Mouse (Mus musculus): ENCODE data around the gene Hsfy2.

Gene Hsfy2

DNA sequence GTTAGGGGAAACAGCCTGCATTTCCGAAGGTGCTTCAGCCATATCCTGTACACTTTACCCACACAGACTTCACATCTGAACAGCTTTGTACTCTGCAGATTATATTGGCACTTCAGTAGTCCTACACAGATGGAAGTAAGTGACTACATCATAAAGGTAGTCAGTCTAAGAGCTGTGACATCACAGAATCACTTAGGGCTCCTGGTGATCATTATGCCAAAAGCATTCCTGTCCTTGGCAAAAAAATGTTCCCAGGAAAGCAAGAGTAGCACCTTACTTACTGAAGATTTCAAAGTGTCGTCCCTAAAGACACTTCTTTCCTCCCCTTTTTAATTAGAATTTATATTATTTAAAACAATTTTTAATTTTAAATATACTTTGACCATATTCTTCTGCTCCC is at the start of gene Hsfy2:
TSS of gene Hsfy2 (minus strand) at position 101 of the 400 bp plus-strand sequence.
- no peak for DNase-seq

DNA sequence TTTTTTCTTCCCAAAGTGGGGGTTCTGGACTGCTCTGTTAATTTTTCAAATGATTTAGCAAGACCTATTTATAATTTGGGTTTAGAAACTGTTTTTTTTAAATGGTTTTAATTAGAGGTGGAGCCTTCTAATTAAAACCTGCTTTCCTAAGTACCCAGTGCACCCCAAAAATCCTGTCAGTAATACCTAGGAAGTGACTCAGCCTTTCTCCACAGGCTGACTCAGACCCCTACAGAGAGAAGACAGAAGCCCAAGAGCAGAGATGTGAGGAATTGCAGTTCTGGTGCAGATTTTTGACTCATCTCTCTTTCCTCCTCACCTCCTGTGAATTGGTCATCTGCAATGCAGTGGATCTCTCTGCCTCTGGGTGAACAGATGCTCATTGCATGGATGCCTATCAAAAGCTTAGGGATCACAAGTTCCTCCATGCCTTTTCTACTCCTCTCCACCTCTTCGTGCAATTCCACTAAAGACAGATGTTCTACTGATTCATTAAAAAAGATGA is 47.9 kb upstream of the Hsfy2 start:
- DNase-seq: no peak

DNA sequence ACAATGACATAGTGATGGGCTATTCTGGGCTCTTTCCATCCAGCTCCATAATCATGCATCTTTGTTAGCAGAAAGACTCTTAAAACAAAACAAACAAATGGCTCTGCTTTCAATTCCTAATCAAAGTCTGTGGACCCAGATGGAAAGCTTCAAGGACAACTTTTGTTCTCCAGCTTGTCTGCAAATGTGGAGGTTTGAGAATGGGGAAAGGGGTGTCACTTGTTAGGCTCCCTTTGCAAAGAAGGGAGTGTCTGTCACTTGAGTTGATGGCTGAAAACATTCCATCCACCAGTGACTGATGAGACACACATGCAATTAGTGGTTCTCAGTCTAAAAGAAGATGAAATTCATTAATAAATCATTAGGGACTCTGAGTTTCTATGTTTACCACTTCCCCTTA is 47.3 kb upstream of the Hsfy2 start:
- no peak for DNase-seq

DNA sequence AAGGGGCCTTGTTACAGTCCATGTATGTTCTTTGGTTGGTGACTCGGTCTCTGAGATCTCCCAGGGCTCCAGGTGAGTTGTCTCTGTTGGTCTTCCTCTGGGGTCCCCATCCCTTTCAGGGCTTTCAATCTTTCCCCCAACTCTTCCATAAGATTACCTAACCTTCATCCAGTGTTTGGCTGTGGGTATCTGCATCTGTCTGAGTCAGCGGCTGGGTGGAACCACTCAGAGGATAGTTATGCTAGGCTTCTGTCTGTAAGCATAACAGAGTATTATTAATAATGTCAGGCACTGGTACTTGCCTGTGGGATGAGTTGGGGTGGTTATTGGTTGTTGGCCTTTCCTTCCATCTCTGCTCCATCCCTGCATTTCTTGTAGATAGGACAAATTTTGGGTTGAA is 44.0 kb upstream of the Hsfy2 start:
- DNase-seq: no peak

DNA sequence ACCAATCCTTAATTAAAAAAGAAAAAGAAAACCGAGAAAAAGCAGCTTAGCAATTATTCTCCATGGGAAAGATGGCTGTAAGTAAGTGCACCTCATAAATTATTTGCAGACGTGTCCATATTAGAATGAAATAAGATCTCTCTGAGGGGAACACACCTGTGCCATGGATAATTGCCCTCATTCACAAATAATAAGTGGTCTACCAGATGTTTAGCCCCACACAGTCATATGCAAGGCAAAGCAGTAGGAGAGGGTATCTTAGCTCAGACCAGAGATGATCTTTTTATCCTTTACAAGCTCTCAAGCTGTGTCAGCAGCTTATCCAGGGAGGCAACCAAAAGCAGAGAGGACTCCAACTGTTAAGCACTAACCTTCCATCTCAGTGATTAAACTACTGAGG is 38.0 kb upstream of the Hsfy2 start:
- no peak for DNase-seq

DNA sequence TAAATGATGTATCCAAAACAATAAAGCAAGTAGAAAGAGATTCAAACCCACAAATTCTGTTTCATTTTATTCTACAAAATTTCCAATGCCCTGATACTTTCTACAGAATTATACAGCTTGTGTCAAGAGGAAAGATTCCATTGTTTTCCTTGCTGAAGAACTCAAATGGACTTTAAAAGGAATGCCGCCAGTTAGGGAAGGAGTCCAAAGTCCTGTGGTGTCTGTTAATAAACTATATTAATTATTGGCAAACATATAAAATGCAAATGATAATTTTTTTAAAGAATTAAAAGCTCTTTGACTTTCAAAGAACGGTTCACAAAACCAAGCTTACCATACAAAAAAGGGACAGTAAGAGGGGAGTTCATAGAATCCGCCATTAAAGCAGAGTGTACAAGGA is 37.4 kb upstream of the Hsfy2 start:
- DNase-seq: no peak

DNA sequence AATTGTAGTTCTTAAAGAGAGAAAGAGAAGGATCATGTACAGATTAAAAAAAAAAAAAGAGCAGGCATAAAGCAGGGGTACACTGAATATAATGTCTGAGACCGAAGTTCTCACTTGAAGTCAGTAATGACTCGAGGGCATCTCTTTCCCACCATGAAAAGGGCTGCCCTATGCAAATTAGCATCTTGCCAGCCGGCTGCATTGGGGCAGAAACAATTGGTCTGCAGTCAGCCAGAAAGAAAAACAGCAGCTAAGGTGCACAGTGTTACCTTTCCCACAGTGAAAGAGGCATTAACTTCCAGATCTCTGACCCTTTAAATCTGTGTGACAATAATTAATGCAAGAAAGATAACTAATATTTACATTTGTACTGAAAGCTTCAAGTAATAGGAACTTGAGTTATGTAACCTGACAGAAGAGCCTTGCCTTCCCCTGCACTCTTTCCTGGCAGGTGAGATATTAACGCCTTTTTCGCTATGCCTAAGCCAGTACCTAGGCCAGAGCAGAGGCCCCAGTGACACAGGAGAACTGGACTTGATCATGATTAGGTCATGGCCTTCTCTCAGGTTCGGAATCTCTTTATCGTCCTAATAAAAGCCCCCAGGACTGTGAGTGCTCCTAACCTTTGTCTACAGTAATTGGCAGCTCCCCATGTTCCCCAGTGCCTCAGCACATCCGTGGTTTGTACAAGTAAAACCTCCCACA is 34.2 kb upstream of the Hsfy2 start:
- DNase-seq: no peak

DNA sequence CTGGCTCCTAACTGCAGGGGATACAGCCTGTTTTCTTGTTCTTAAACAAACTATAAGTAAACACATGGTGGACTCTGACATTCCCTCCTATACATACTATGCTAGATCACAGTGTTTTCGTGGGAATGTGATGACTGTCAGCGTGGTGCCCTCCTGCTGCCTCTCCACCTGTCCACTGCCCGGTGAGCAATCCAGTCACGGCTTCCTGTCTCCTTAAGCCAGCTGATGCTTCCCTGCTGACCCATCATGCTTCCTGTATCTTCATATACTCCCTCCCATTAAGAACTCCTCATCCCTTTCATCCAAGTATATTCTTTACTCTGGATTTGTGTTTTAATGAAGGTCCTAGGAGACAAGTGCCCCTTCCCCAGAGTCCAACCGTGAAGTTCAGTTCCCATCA is 33.3 kb upstream of the Hsfy2 start:
- no peak for DNase-seq

DNA sequence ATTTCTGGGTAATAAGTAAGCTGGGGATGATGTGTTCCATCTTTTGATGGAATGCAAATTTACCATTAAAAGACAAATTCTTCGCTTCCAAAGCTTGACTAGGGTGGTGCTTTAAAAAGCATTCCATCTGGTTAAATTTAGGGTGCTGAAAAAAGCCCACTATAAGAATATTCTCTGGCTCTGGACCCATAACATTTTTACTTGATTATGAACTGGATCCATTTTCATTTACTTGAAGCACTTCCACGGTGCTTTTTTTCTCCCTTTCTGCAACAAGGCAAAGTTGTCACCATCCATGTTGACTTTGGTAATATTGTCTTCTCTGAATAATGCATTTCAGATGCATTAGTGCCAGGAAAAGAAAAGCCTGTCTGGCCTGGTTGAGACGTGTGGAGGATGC is 27.4 kb upstream of the Hsfy2 start:
- DNase-seq: no peak

DNA sequence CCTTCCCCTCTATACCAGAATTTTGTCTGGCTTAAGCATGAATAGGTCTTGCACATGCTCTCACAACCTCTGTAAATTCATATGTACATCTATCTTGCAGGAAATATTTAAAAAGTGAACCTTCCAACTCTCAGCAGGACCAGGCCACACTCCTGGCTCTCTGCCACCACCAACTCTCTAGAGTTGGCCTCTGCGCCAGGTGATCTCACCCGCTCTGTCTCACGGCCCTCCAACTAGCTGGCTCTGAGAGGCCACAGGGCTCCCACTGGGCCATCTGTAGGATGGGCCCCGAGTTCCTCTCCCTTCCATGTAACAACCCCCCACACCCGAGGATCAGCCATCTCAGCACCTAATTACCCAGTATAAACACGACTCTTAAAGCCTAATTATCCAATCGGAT is 10.4 kb downstream of the Hsfy2 start:
- no peak for DNase-seq

DNA sequence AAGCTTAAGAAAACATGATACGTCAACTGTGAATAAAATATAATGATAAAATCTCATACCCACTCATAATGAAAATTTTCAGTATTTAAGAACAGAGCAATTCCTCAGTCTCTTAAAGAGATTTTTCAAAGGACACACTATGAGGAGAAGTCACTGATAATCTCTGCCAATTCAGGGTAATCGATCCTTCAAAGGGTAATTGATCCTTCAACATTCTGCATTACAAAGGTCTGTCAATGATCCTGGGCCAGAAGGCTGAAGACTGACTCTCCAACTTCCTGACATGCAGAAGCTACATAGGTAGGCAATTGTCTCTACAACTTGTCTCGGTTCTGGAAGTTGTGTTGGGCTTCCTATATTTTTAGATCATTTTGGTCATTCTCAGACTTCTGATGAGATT is 12.9 kb downstream of the Hsfy2 start:
- DNase-seq: no peak

DNA sequence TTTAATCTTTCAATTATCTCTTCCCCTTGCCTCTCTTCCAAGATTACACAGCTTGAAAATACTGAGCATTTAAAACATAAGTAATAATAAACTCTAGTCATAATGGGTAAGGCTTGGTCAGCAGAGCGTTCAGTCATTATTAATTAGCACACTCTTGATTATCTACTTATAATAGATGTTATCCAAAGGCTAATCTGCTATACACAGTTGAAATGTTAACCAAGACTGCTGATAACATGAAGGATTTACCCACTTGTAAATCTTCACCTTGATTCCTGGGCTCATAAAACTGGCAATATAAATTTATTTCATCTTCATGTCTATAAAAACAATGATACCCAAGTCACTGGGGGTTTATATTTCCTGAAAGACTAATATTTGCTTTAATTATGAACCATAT is 24.9 kb downstream of the Hsfy2 start:
- no peak for DNase-seq
